Mouse (Mus musculus) spleen, postnatal 36 days (tissue): Measurements from ENCODE around the gene Mmp17.
A peak's percentile ranks its signal among the peaks of the same experiment; 100 is the strongest.

Experiments used
- DNase-seq, 2 experiments: peaks; one replicate each; pipeline ENCODE4 v3.0.0; 2022; ENCODE audit warnings: low spot score in 2 of 2, mixed read lengths in 1 of 2

The Mmp17 gene

DNA sequence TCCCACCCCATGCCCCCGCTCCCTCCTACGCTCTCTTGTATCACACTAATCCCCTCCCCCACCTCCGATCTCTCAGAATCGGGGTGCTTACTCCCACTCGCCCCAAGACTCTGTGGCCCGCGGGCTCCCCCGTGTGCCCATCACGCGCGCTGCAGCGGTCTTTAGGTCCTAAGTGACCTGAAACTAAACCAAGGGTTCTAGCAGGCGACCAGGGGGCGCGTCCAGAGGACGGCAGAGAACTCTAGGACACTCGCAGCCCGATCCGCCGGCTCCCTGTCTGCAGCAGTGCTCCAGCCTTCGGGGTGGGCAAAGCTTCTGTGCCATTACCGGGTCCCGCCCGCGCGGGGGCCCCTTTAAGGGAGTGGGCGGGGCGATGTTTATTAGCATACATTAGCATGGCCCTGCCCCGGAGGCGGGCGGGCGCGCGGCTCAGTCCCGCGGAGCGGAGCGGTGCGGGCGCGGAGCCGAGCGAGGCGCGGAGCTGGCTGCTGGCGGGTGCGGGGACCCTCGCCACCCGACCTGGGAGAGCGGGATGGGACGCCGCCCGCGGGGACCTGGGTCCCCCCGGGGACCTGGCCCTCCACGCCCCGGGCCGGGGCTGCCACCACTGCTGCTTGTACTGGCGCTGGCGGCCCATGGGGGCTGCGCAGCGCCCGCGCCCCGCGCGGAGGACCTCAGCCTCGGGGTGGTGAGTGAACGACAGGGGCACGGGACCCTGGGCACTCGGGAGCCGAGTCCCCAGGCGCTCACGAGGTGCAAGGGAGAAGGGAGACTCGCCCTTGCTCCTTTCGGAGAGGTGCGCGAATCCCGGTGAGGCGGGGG is at the start of gene Mmp17:
Mmp17 (plus strand) TSS at position 409 of the 822 bp plus-strand sequence.
- DNase-seq, result peak; percentile 79 to 81

GRCm38 (mm10) chr5:129534500-129534899 is 49.5 kb upstream of the Mmp17 start:
- no peak for DNase-seq

GRCm38 (mm10) chr5:129535021-129535420 is 48.9 kb upstream of the Mmp17 start:
- DNase-seq, result no peak

GRCm38 (mm10) chr5:129535431-129535830 is 48.5 kb upstream of the Mmp17 start:
- no peak for DNase-seq

DNA sequence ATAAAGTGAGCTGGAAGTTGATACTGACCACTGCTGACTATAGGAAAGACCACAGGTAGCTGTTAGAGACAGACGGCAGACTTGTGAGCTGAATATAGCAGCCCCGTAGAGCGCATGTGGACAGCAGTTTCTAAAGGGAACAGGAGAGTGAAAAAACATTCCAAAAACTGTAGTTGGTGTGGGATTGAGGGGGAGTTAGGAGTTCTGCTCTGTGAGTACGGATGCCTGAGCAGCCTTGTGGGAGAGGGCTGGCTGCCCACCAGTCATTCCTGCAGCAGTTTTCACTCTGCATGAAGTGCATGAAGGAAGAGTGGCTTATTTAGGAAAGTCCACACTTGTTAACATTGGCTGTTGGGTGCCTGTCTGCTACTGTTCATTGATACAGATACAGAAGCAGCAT is 45.1 kb upstream of the Mmp17 start:
- DNase-seq, result no peak

- no peak for DNase-seq
These were observed 41.7 kb upstream of the Mmp17 start for GRCm38 (mm10) chr5:129542236-129542635.

DNA sequence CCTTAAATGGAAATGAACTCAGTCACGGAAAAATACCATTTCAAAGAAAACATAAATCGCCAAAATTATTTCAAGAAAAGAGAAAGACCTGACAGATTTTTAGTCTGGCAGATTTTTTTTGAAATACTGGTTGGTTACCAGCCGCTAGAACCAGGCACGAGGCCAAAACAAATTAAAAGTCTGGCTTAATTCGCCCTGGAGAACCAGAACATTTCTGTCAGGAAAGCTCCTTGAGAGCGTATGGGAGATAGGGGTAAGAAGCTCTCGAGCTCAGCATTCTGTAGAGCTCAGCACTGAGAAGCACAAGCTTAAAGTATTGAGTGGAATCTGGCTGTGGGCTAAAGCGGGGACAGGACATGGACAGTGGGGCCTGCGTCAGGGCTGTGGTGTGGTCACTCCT is 38.2 kb upstream of the Mmp17 start:
- DNase-seq, result no peak

DNA sequence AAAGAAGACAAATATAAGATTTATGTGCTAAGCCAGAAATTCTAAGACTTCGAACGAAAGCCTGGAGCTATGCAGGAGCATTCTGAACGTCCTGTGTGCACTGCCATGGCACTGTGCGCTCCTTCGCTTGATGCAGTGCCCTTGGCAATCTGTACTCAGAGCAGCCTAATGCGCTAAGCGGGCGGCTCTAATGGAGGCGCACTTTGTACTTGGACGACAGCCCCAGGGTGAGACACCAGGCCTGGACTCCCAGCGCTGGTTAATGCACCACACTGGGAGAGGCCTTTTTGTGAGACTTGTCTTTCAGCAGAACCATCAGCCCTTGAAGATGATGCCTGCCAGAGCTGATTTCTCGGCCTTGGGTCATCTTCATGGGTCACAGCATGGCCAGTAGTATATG is 34.3 kb upstream of the Mmp17 start:
- DNase-seq, result no peak

GRCm38 (mm10) chr5:129550790-129551189 is 33.2 kb upstream of the Mmp17 start:
- no peak for DNase-seq

DNA sequence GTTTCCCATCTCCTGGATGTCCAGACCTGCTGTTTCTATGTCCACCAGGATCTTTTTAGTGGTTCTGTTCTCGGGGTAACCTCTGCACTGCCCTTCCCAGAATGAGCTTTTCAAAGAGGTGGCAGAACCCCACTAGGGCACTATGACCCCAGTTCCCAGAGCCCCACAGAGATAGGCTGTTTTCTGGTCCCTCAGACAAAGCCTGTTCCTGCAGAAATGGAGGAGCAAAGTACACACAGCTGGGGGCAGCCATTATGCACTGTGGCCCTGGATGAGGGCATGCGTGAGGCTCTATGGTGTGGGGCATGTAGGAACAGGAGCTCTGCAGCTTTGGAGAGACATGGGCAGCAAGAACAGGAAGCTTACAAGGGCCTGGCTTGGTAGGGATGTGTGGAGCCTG is 32.0 kb upstream of the Mmp17 start:
- DNase-seq, result no peak

GRCm38 (mm10) chr5:129553642-129554041 is 30.3 kb upstream of the Mmp17 start:
- DNase-seq, result no peak

- no peak for DNase-seq
These were observed 25.4 kb upstream of the Mmp17 start for GRCm38 (mm10) chr5:129558591-129558990.

DNA sequence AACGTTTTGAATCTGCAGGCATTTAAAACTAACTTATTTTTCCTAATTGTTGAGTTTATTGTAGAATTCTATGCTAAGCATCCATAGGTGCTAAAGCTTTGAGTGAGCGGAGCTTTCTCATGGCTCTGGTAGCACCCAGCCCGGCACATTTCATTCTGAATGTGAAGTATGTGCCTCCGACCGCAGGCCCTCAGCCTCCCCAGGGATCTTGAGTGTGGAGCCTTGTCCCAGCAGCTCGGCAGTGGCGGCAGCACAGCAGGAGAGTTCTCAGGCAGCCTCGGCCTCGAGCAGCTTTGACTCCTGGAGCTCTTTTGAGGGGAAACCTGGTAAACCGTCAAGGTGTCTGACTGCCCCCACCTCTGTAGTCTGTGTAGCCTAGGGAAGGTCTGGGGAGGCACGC is 24.7 kb upstream of the Mmp17 start:
- DNase-seq, result no peak

- no peak for DNase-seq
These were observed 21.6 kb upstream of the Mmp17 start for GRCm38 (mm10) chr5:129562342-129562741.

GRCm38 (mm10) chr5:129568596-129568995 is 15.4 kb upstream of the Mmp17 start:
- no peak for DNase-seq

- DNase-seq, result no peak
These were observed 5.8 kb upstream of the Mmp17 start for GRCm38 (mm10) chr5:129578201-129578600.

GRCm38 (mm10) chr5:129580046-129580445 is 3.9 kb upstream of the Mmp17 start:
- no peak for DNase-seq

DNA sequence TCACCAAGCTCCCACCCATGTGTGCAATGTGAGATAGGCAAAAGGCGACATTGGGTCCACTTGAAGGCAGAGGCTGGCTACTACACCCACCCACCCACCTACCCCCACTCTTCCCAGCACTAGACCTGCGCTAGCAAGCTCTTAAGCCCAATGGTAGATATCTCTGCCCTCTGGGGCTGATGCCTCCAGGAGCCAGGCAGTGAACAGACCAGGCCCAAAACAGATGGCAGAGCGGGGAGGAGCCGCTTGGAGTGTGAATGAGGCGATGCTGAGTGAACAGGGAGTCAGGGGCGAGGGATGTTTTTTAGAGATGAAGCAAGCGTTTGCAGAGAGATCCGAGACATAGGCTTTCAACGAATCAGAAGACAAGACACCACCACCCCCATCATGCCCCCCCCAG is 3.4 kb upstream of the Mmp17 start:
- DNase-seq, result no peak

DNA sequence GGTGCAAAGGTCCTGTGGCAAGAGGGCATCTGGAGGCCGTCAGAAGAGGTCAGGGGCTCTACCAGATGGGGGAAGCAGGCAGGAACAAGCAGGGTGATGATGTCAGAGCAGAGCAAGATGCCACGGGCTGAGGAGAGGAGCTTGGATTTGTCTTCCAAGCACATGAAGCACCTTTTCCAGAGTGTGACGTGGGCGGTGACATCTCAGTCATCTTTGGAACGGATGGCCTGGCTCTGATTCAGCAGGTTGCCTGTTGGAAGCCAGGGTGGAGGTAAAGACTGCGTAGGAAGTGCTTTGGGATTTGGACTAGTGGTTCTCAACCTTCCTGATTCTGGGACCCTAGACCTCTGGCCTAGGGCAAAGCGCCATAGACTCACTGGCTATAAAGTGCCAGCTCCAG is 3.0 kb upstream of the Mmp17 start:
- no peak for DNase-seq

DNA sequence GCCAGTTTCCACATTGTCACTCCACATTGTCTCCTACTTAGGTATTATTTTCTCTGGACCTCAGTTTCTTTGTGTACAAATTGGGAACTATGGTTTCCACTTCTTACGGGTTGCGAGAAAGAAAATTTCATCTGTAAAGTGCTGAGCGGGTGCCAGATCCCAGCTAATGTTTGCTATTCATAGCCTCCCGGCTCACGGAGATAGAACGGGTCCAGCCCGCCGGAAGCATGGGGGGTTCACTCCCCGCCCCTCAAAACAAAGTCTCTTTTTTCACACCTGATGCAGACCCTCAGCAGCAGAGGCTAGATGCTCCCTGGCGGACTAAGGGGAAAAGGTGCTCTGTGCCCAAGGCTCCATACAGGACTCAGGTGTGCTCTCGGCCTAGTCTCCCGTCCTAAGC is 638 bp upstream of the Mmp17 start:
- DNase-seq, result no peak

DNA sequence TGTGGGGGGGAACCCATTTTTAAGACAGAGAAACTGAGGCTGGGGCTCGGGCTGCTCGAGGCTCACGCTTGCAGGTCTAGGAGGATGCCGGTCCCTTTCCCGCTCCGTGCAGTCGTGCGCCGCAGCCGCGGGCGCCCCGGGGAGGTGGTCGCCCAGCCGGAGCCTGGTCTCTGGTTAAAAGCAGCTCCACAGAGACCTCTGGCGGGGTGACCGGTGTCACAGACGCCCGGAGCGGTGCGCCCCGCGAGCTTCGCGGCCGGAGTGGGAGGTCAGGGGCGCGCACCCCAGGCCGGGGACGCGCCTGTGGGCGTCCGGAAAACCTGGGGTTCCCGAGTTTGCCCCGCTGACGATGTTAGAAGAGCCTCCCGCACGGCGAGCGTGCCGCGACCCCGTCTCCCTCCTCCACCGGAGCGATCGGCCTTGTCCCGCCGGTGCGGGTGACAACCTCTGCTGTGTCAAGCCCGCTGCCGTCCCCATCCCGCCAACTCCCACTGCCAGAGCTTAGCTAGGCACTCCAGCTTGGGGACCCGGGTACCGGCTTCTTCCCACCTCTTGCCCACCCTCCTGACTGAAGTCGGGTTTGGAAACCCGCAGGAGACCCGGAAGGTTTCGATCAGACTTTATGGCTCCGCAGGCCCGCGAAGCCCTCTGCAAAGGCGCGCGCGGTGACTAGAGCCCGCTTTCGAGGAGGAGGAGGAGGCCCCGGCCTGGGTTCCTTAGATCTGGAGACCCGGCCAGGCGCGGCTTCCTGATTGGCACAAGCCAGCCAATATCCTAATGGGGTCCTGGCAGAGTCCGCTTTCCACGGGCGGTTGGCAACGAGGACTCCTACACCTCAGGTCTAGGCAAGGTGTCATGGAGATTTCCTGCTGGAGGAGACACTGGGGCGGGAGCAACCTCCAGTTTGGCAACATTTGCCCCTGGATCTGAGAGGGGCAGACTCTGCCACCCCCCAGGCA is 893 bp downstream of the Mmp17 start:
- peak in 1 of 2 experiments; percentile 14 for DNase-seq

DNA sequence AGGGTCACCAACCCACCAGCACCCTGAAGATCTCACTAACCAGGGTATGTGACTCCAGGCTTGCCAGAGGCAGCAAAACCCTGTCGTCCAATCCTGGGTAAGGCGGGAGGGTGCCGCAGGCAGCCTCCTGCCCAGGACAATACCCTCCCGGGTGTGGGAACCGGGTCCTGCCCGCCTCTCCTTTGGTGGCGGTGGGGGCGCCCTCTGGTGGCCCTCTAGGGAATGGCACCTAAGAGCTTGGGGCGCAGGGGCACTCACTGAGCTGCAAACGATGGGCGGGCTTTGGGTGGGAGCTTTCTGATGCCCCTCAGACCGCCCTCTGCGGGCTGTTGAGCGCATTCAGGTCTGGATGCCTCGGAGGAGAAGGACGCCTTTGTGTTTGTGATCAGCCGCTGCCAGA is 2.0 kb downstream of the Mmp17 start:
- DNase-seq, result peak; percentile 68 to 71

- DNase-seq, result no peak
These were observed 2.5 kb downstream of the Mmp17 start for GRCm38 (mm10) chr5:129586471-129586870.
